Mouse (Mus musculus) myocyte (in vitro differentiated cells): ENCODE data around the gene Gm6614. TPM values are rescaled to one million over a fixed set of nuclear protein-coding genes. Genes with fewer than 3 reads are reported as not detected.

ENCODE experiments used
- H3K27me3 ChIP-seq: one replicate; pipeline ENCODE4 v1.6.1; 2011; ENCODE audit not compliant: control insufficient read depth, insufficient read depth, insufficient read length
- H3K36me3 ChIP-seq: one replicate; pipeline ENCODE4 v1.6.1; 2011; ENCODE audit not compliant: control insufficient read depth, insufficient read depth
- H3K4me2 ChIP-seq: one replicate; pipeline ENCODE4 v1.6.1; 2011; ENCODE audit warnings: low read depth, control low read depth
- H3K4me3 ChIP-seq: one replicate; pipeline ENCODE4 v1.5.1; 2011; ENCODE audit warnings: mild to moderate bottlenecking, control low read depth, moderate library complexity
- H3K79me2 ChIP-seq: one replicate; pipeline ENCODE4 v1.6.1; 2011; ENCODE audit not compliant: control insufficient read depth, insufficient read depth
- H3ac ChIP-seq: one replicate; pipeline ENCODE4 v1.6.1; 2011; ENCODE audit not compliant: control insufficient read depth, insufficient read length
- CEBPB ChIP-seq: IDR thresholded peaks from 2 replicates; pipeline ENCODE4 v1.6.1; 2011; ENCODE audit warnings: mild to moderate bottlenecking, moderate library complexity; ENCODE audit not compliant: poor library complexity, insufficient read depth, severe bottlenecking
- E2F4 ChIP-seq: IDR thresholded peaks from one replicate; pipeline ENCODE4 v1.6.1; 2011; ENCODE audit warnings: mild to moderate bottlenecking, control low read depth, moderate library complexity; ENCODE audit not compliant: insufficient read depth
- MAX ChIP-seq: IDR thresholded peaks from one replicate; pipeline ENCODE4 v1.6.1; 2011; ENCODE audit warnings: low read depth, mild to moderate bottlenecking, control low read depth
- MYOD1 ChIP-seq, 3 experiments: IDR thresholded peaks; one replicate each; pipeline ENCODE4 v1.6.1; 2011; ENCODE audit warnings: control low read depth in 2 of 3, low read depth in 2 of 3, mild to moderate bottlenecking in 2 of 3, moderate library complexity in 1 of 3; ENCODE audit not compliant: insufficient read length in 2 of 3, control insufficient read depth in 1 of 3
- MYOG ChIP-seq, 3 experiments: IDR thresholded peaks; one replicate each; pipeline ENCODE4 v1.6.1; 2011; ENCODE audit warnings: control low read depth in 2 of 3, low read depth in 2 of 3, mild to moderate bottlenecking in 2 of 3; ENCODE audit not compliant: insufficient read length in 2 of 3, control insufficient read depth in 1 of 3, insufficient read depth in 1 of 3
- POLR2A ChIP-seq: IDR thresholded peaks from one replicate; pipeline ENCODE4 v1.6.1; 2011; ENCODE audit warnings: low read depth, mild to moderate bottlenecking, control low read depth, moderate library complexity; ENCODE audit not compliant: insufficient read length
- POLR2AphosphoS2 ChIP-seq: IDR thresholded peaks from one replicate; pipeline ENCODE4 v1.6.1; 2011; ENCODE audit warnings: low read depth, control low read depth; ENCODE audit not compliant: insufficient read length
- REST ChIP-seq: IDR thresholded peaks from one replicate; pipeline ENCODE4 v1.6.1; 2011; ENCODE audit warnings: mild to moderate bottlenecking, control low read depth, moderate library complexity; ENCODE audit not compliant: insufficient read depth, insufficient read length
- SRF ChIP-seq: IDR thresholded peaks from one replicate; pipeline ENCODE4 v1.6.1; 2011; ENCODE audit warnings: low read depth; ENCODE audit not compliant: control insufficient read depth, insufficient read length
- TCF12 ChIP-seq: IDR thresholded peaks from one replicate; pipeline ENCODE4 v1.6.1; 2011; ENCODE audit warnings: mild to moderate bottlenecking, control low read depth; ENCODE audit not compliant: poor library complexity, insufficient read depth, severe bottlenecking
- TCF3 ChIP-seq: IDR thresholded peaks from one replicate; pipeline ENCODE4 v1.6.1; 2011; ENCODE audit warnings: low read depth, control low read depth; ENCODE audit not compliant: insufficient read length
- USF1 ChIP-seq: IDR thresholded peaks from one replicate; pipeline ENCODE4 v1.6.1; 2011; ENCODE audit warnings: low read depth, mild to moderate bottlenecking, control low read depth, moderate library complexity
- polyA plus RNA-seq: library from polyadenylated mRNA; unstranded; fragments of >200 nt; fragmentation: generic; extraction: Trizol; gene quantifications from one replicate; pipeline ENCODE4 v1.2.1, GENCODE M21; 2012; ENCODE audit warnings: missing spikeins

Gm6614 gene
- polyA plus RNA-seq, 1 experiment, result not detected

- Histone ChIP-seq H3K36me3 (no peaks in the 10 kb centered on the region), H3K4me3 (no peak overlapping the region), H3K4me2 (no peak overlapping the region), H3K27me3 (no peaks in the 10 kb centered on the region), H3K79me2 (no peaks in the 10 kb centered on the region), H3ac (no peak overlapping the region)
- TF ChIP-seq TCF12 (no peak), POLR2A (no peak), MYOD1 (IDR thresholded peaks at IDR 0.05; ENCODE audit: control insufficient read depth in 1 of 3, insufficient read length in 2 of 3, low read depth in 2 of 3) (no peak), TCF3 (no peak), SRF (no peak), MYOG (IDR thresholded peaks at IDR 0.05; ENCODE audit: control insufficient read depth in 1 of 3, insufficient read depth in 1 of 3, insufficient read length in 2 of 3, low read depth in 2 of 3) (no peak), CEBPB (no peak), E2F4 (no peak), REST (no peak)
Observed at GRCm38 (mm10) chr6:142040306-142041175, 29.3 kb upstream of the Gm6614 start.

GRCm38 (mm10) chr6:142035771-142036170 lies 24.6 kb upstream of the Gm6614 start:
- Histone ChIP-seq H3K4me2 (no peak overlapping the region), H3K36me3 (no peaks in the 10 kb centered on the region), H3ac (no peak overlapping the region), H3K4me3 (no peak overlapping the region), H3K79me2 (no peaks in the 10 kb centered on the region), H3K27me3 (no peaks in the 10 kb centered on the region)
- TF ChIP-seq E2F4 (no peak), SRF (no peak), MAX (no peak), USF1 (no peak)

DNA sequence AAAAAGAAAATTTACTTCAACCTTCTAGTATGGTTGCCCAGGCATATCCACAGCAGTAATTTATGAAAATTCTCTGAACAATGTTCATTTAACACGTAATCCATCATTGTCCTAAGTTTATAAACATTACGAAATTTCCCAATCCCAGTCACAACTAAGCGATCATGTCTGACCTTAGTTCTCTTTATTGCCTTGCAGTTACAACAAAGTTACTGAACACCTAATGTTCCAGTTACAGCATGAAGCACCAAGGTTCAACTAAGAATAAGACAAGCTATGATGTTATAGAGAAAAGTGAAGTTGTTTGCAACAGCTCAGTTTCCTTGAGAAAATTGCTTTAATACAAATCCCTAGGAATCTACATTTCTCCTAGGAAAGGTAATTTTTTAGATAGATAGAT lies 10.5 kb upstream of the Gm6614 start:
- H3K79me2 ChIP-seq, result no peaks in the 10 kb centered on the region
- no peak overlapping the region for H3K4me3 ChIP-seq
- TF ChIP-seq REST, result no peak
- no peak for TF ChIP-seq TCF3
- TF ChIP-seq USF1, result no peak
- TF ChIP-seq TCF12, result no peak
- TF ChIP-seq POLR2A, result no peak
- TF ChIP-seq MYOD1 (IDR thresholded peaks at IDR 0.05; ENCODE audit: control insufficient read depth in 1 of 3, insufficient read length in 2 of 3, low read depth in 2 of 3), result no peak
- no peak for TF ChIP-seq MYOG (IDR thresholded peaks at IDR 0.05; ENCODE audit: control insufficient read depth in 1 of 3, insufficient read depth in 1 of 3, insufficient read length in 2 of 3, low read depth in 2 of 3)
- no peak for TF ChIP-seq CEBPB
- no peak for TF ChIP-seq MAX
- TF ChIP-seq POLR2AphosphoS2, result no peak
- no peak for TF ChIP-seq SRF
- TF ChIP-seq E2F4, result no peak
- no peaks in the 10 kb centered on the region for H3K27me3 ChIP-seq
- H3K4me2 ChIP-seq, result no peak overlapping the region
- H3ac ChIP-seq, result no peak overlapping the region
- no peaks in the 10 kb centered on the region for H3K36me3 ChIP-seq

DNA sequence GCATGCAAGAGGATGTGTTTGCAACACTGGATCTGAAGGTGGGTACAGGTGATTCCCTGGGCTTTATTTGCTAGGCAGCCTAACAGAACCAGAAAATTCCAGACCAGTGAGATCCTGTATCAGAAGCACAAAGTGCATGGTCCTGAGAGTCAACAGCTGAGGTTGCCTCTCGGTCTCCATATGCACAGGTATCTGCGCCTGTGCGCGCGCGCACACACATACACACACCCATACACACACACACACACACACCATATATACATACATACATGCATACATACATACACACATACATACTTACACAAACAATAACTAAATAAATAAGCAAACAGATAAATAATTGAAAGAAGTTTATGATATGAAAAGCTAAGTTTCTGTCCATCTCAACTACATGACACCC lies 24.4 kb downstream of the Gm6614 start:
- Histone ChIP-seq H3K4me2 (no peak overlapping the region), H3K36me3 (no peaks in the 10 kb centered on the region), H3K27me3 (no peaks in the 10 kb centered on the region), H3K4me3 (no peak overlapping the region), H3K79me2 (no peaks in the 10 kb centered on the region), H3ac (no peak overlapping the region)
- no peak for TF ChIP-seq USF1
- TF ChIP-seq POLR2A, result no peak
- TF ChIP-seq TCF12, result no peak
- TF ChIP-seq MAX, result no peak
- TF ChIP-seq SRF, result no peak
- TF ChIP-seq E2F4, result no peak
- no peak for TF ChIP-seq TCF3
- no peak for TF ChIP-seq MYOD1 (IDR thresholded peaks at IDR 0.05; ENCODE audit: control insufficient read depth in 1 of 3, insufficient read length in 2 of 3, low read depth in 2 of 3)
- TF ChIP-seq MYOG (IDR thresholded peaks at IDR 0.05; ENCODE audit: control insufficient read depth in 1 of 3, insufficient read depth in 1 of 3, insufficient read length in 2 of 3, low read depth in 2 of 3), result no peak
- no peak for TF ChIP-seq POLR2AphosphoS2
- no peak for TF ChIP-seq REST
- TF ChIP-seq CEBPB, result no peak

GRCm38 (mm10) chr6:141984644-141985043 lies 26.6 kb downstream of the Gm6614 start:
- TF ChIP-seq E2F4 (no peak), MYOD1 (IDR thresholded peaks at IDR 0.05; ENCODE audit: control insufficient read depth in 1 of 3, insufficient read length in 2 of 3, low read depth in 2 of 3) (no peak), USF1 (no peak), CEBPB (no peak), MAX (no peak)
- no peaks in the 10 kb centered on the region for H3K36me3 ChIP-seq
- no peaks in the 10 kb centered on the region for H3K79me2 ChIP-seq
- H3ac ChIP-seq, result no peak overlapping the region
- no peak overlapping the region for H3K4me2 ChIP-seq
- no peaks in the 10 kb centered on the region for H3K27me3 ChIP-seq
- no peak overlapping the region for H3K4me3 ChIP-seq
